ENCODE assay signal across 8 mouse cellular contexts in the genomic region with DNA sequence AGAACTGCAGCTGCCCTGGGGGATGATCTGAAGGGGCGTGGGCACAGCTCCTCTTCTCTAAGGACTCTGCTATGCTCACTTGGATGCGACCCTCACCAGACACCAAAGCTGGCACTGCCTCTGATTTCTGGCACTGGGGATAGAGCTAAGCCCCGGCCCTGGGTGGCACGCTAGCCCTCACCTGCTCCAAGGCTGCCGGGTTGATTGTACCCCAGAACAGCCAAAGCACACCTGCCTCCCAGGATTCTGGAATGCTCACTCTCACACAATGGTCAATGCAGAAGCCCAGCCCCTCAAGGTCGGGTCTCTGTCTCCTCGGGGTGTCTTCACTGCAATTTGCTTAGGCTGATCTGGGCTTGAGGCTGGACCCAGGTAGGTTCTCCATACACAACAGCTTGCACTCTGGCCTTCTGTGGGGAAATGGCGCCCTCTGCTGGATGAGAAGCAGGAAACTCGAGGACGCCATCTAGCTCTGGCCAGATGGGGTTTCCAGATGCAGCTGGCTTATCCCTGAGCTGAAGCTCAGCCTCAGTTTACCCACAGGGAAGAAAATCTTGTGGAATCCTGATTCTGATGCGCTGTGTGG. TPM values are rescaled to one million over a fixed set of nuclear protein-coding genes. Genes with fewer than 3 reads are reported as not detected.
DNase-seq lines count a peak whose midpoint lies in the region; ATAC-seq and TF ChIP-seq lines count a peak whose summit lies in the region.

No protein-coding gene starts in this region.

- DNase-seq in c-Kit-positive CD71-positive TER-119-negative erythroid progenitor cells, embryonic 14.5 days (ENCODE audit: low read depth) = peak; percentile 86
- DNase-seq in heart, postnatal 36 days = peak; percentile 86 to 92
- peak; percentile 84 for DNase-seq in layer of hippocampus, adult 11-12 months (ENCODE audit: low spot score)
- DNase-seq in testis, postnatal 14 days (ENCODE audit: low spot score) = peak; percentile 57

- peaks cover 16% of the 10 kb centered on the region for H3K9me3 ChIP-seq in E14TG2a.4 (ENCODE audit: low read length)
- H3K9me3 ChIP-seq in forebrain, embryonic 12.5 days = no peaks in the 10 kb centered on the region
- no peaks in the 10 kb centered on the region for H3K9me3 ChIP-seq in liver, embryonic 16.5 days (replicated peaks; ENCODE audit: control insufficient read depth, low read length)

- H3K27me3 ChIP-seq in E14TG2a.4 (ENCODE audit: insufficient read depth, low read length) = peaks cover 9% of the 10 kb centered on the region; the same call in 1 of the 2 replicates
- H3K27me3 ChIP-seq in forebrain, embryonic 12.5 days = 0 out of 2 replicates have a peak, but pooled peaks cover 4% of the 10 kb centered on the region
- H3K27me3 ChIP-seq in liver, embryonic 16.5 days (ENCODE audit: control insufficient read depth, insufficient read depth, low read depth, low read length) = no peaks in the 10 kb centered on the region

- no peak overlapping the region for H3K9ac ChIP-seq in forebrain, embryonic 12.5 days
- no peak overlapping the region for H3K9ac ChIP-seq in liver, embryonic 16.5 days (ENCODE audit: low read depth, low read length)

- H3K27ac ChIP-seq in forebrain, embryonic 12.5 days = no peak overlapping the region
- H3K27ac ChIP-seq in liver, embryonic 16.5 days (ENCODE audit: low read length) = no peak overlapping the region
- H3K27ac ChIP-seq in olfactory bulb, adult 2 months (ENCODE audit: insufficient read depth, low read depth, low read length) = peak overlapping the region; percentile 80; the same call in 1 of the 2 replicates

- intact Hi-C loops in heart, postnatal 36 days (cut with DNase I) = loop anchor here (1.0 to 5.0 kb wide), 3 partner anchors 37 to 138 kb away; no protein-coding TSS in a partner anchor

- no peaks in the 10 kb centered on the region for H3K36me3 ChIP-seq in E14TG2a.4 (ENCODE audit: insufficient read depth, low read length)
- no peaks in the 10 kb centered on the region for H3K36me3 ChIP-seq in forebrain, embryonic 12.5 days (replicated peaks)
- no peaks in the 10 kb centered on the region; the same call in none of the 2 replicates for H3K36me3 ChIP-seq in liver, embryonic 16.5 days (ENCODE audit: control insufficient read depth, insufficient read depth)

- H3K4me1 ChIP-seq in E14TG2a.4 (replicated peaks; ENCODE audit: low read depth, low read length) = peaks cover 5% of the 10 kb centered on the region
- H3K4me1 ChIP-seq in forebrain, embryonic 12.5 days = peaks cover 7% of the 10 kb centered on the region; the same call in 1 of the 2 replicates
- H3K4me1 ChIP-seq in liver, embryonic 16.5 days (ENCODE audit: control insufficient read depth, low read depth, low read length) = peaks cover 2% of the 10 kb centered on the region
- H3K4me1 ChIP-seq in olfactory bulb, adult 2 months (ENCODE audit: control insufficient read depth, insufficient read depth, low read length) = peaks cover 31% of the 10 kb centered on the region

- H3K4me3 ChIP-seq in E14TG2a.4 (replicated peaks; ENCODE audit: low read length) = no peak overlapping the region
- H3K4me3 ChIP-seq in forebrain, embryonic 12.5 days (replicated peaks) = no peak overlapping the region
- H3K4me3 ChIP-seq in liver, embryonic 16.5 days (ENCODE audit: low read depth, low read length) = no peak overlapping the region
- H3K4me3 ChIP-seq in olfactory bulb, adult 2 months (ENCODE audit: insufficient read depth, low read depth, low read length) = no peak overlapping the region

- H3K4me2 ChIP-seq in forebrain, embryonic 12.5 days = no peak overlapping the region
- no peak overlapping the region for H3K4me2 ChIP-seq in liver, embryonic 16.5 days (ENCODE audit: low read depth, low read length)

- TF ChIP-seq CTCF in E14TG2a.4 (conservative IDR thresholded peaks at IDR 0.05; ENCODE audit: low read length) = peak; percentile 71
- TF ChIP-seq CTCF in olfactory bulb, adult 2 months (IDR thresholded peaks at IDR 0.05; ENCODE audit: insufficient read depth, low read depth, low read length) = peak; percentile 96

- ATAC-seq in forebrain, embryonic 12.5 days (ENCODE audit: low FRiP score) = peak; percentile 39; the same call in 1 of the 2 replicates
- ATAC-seq in liver, embryonic 16.5 days (ENCODE audit: low read depth) = peak; percentile 59

- 42% methylated on average over 11 of the region's 11 CpGs for WGBS in forebrain, embryonic 12.5 days
- 39% methylated on average over 11 of the region's 11 CpGs for whole genome bisulfite sequencing in liver, embryonic 16.5 days (ENCODE audit: insufficient replicate concordance)
- WGBS in olfactory bulb, adult 2 months = 32% methylated on average over 11 of the region's 11 CpGs

- TF ChIP-seq POLR2A in olfactory bulb, adult 2 months (IDR thresholded peaks at IDR 0.05; ENCODE audit: insufficient read depth, low read depth, low read length) = no peak

RNA-seq across cellular contexts. Expression of a gene that starts 10.9 kb away (rescaled TPM):
- 2.9 and 3.3 TPM in 2 replicates for polyA plus RNA-seq in forebrain, embryonic 12.5 days (2016; fragmentation: Nextera tagmentation; extraction: Ambion mirVana)
- total RNA-seq in heart, postnatal 36 days (2021) = 1 to 10 TPM; 7.6 to 8.3 TPM
- polyA plus RNA-seq in liver, embryonic 16.5 days (2015; fragmentation: Nextera tagmentation; extraction: Ambion mirVana) = 6.4 and 6.7 TPM in 2 replicates
- not detected in 2 replicates for polyA plus RNA-seq in olfactory bulb, adult 2 months (2012; ENCODE audit: insufficient read depth, insufficient read length, low replicate concordance, missing spikeins)

RNA-seq across cellular contexts. Expression of a gene that starts 27.4 kb away (rescaled TPM):
- 17.7 and 19.1 TPM in 2 replicates for polyA plus RNA-seq in forebrain, embryonic 12.5 days (2016; fragmentation: Nextera tagmentation; extraction: Ambion mirVana)
- total RNA-seq in heart, postnatal 36 days (2021) = 10 to 100 TPM; 14.4 to 16.2 TPM
- polyA plus RNA-seq in liver, embryonic 16.5 days (2015; fragmentation: Nextera tagmentation; extraction: Ambion mirVana) = 15.0 and 15.7 TPM in 2 replicates
- polyA plus RNA-seq in olfactory bulb, adult 2 months (2012; ENCODE audit: insufficient read depth, insufficient read length, low replicate concordance, missing spikeins) = not detected in 2 replicates

RNA-seq across cellular contexts. Expression of a gene that starts 31.2 kb away (rescaled TPM):
- 92.7 and 97.1 TPM in 2 replicates for polyA plus RNA-seq in forebrain, embryonic 12.5 days (2016; fragmentation: Nextera tagmentation; extraction: Ambion mirVana)
- 10 to 100 TPM; 36.5 to 39.0 TPM for total RNA-seq in heart, postnatal 36 days (2021)
- 46.9 and 47.9 TPM in 2 replicates for polyA plus RNA-seq in liver, embryonic 16.5 days (2015; fragmentation: Nextera tagmentation; extraction: Ambion mirVana)
- not detected in 2 replicates for polyA plus RNA-seq in olfactory bulb, adult 2 months (2012; ENCODE audit: insufficient read depth, insufficient read length, low replicate concordance, missing spikeins)

RNA-seq across cellular contexts. Expression of a gene that starts 52.6 kb away (rescaled TPM):
- 70.5 and 73.4 TPM in 2 replicates for polyA plus RNA-seq in forebrain, embryonic 12.5 days (2016; fragmentation: Nextera tagmentation; extraction: Ambion mirVana)
- total RNA-seq in heart, postnatal 36 days (2021) = 10 to 100 TPM; 19.6 to 25.0 TPM
- 14.3 and 16.3 TPM in 2 replicates for polyA plus RNA-seq in liver, embryonic 16.5 days (2015; fragmentation: Nextera tagmentation; extraction: Ambion mirVana)
- polyA plus RNA-seq in olfactory bulb, adult 2 months (2012; ENCODE audit: insufficient read depth, insufficient read length, low replicate concordance, missing spikeins) = not detected in 2 replicates
